In genomic region chr5:134098341-134098902, GRCm38 (mm10) we compare ENCODE assay signal across 8 mouse cellular contexts. TPM values are rescaled to one million over a fixed set of nuclear protein-coding genes. Genes with fewer than 3 reads are reported as not detected.
A peak's percentile ranks its signal among the peaks of the same experiment; 100 is the strongest.
DNase-seq lines count a peak whose midpoint lies in the region; ATAC-seq and TF ChIP-seq lines count a peak whose summit lies in the region.

No protein-coding gene starts in this region.

- TF ChIP-seq EP300 in lung, postnatal 0 days (IDR thresholded peaks at IDR 0.05) = no peak
- TF ChIP-seq EP300 in stomach, postnatal 0 days (optimal IDR thresholded peaks at IDR 0.05) = no peak

- H3K4me2 ChIP-seq in lung, postnatal 0 days (replicated peaks; ENCODE audit: low read depth, low read length) = peak overlapping the region; percentile 96
- peak overlapping the region; percentile 74 for H3K4me2 ChIP-seq in hindbrain, embryonic 13.5 days
- peak overlapping the region; percentile 88 for H3K4me2 ChIP-seq in limb, embryonic 14.5 days (replicated peaks; ENCODE audit: low read depth, low read length, severe bottlenecking)
- peak overlapping the region; percentile 99 for H3K4me2 ChIP-seq in stomach, postnatal 0 days (replicated peaks; ENCODE audit: low read depth)

- no peak for ATAC-seq in lung, postnatal 0 days
- no peak for ATAC-seq in hindbrain, embryonic 13.5 days (ENCODE audit: low FRiP score)
- no peak for ATAC-seq in limb, embryonic 14.5 days (ENCODE audit: low FRiP score, low read depth)
- no peak for ATAC-seq in stomach, postnatal 0 days (ENCODE audit: low FRiP score, low TSS enrichment)

- H3K9ac ChIP-seq in lung, postnatal 0 days (replicated peaks; ENCODE audit: low read depth) = no peak overlapping the region; the same call in 1 of the 2 replicates
- H3K9ac ChIP-seq in hindbrain, embryonic 13.5 days = peak overlapping the region; percentile 73
- H3K9ac ChIP-seq in limb, embryonic 14.5 days (ENCODE audit: low read depth, low read length, severe bottlenecking) = peak overlapping the region; percentile 75
- H3K9ac ChIP-seq in stomach, postnatal 0 days (ENCODE audit: low read length) = peak overlapping the region; percentile 84; the same call in 1 of the 2 replicates

- 53% methylated on average over 13 of the region's 13 CpGs for WGBS in lung, postnatal 0 days
- WGBS in lung, adult 2 months = 61% methylated on average over 13 of the region's 13 CpGs
- 41% methylated on average over 13 of the region's 13 CpGs for WGBS in hindbrain, embryonic 13.5 days
- 46% methylated on average over 13 of the region's 13 CpGs for WGBS in limb, embryonic 14.5 days
- 52% methylated on average over 13 of the region's 13 CpGs for WGBS in stomach, postnatal 0 days

- H3K4me3 ChIP-seq in lung, postnatal 0 days (ENCODE audit: low read depth, low read length) = peak overlapping the region; percentile 80
- no peak overlapping the region for H3K4me3 ChIP-seq in lung, adult 2 months (replicated peaks; ENCODE audit: extremely low read depth, low read depth, low read length)
- H3K4me3 ChIP-seq in hindbrain, embryonic 13.5 days = peak overlapping the region; percentile 83
- H3K4me3 ChIP-seq in limb, embryonic 14.5 days (replicated peaks; ENCODE audit: low read length) = peak overlapping the region; percentile 73
- H3K4me3 ChIP-seq in stomach, postnatal 0 days (ENCODE audit: low read depth, low read length) = peak overlapping the region; percentile 75

- H3K9me3 ChIP-seq in lung, postnatal 0 days (ENCODE audit: low read length) = no peaks in the 10 kb centered on the region
- no peaks in the 10 kb centered on the region for H3K9me3 ChIP-seq in hindbrain, embryonic 13.5 days
- H3K9me3 ChIP-seq in limb, embryonic 14.5 days (ENCODE audit: control insufficient read depth, low read length) = no peaks in the 10 kb centered on the region
- no peaks in the 10 kb centered on the region for H3K9me3 ChIP-seq in stomach, postnatal 0 days (ENCODE audit: control insufficient read depth, low read length)

- no peak for DNase-seq in lung, postnatal 0 days (ENCODE audit: low spot score)
- no peak for DNase-seq in lung, adult 2 months
- no peak for DNase-seq in limb, embryonic 14.5 days (ENCODE audit: low spot score)
- DNase-seq in stomach, postnatal 0 days (ENCODE audit: low spot score) = no peak
- DNase-seq in thymus, postnatal 25 days = no peak
- no peak for DNase-seq in cerebellum, postnatal 4 days (ENCODE audit: low spot score in 2 of 2)
- DNase-seq in embryo, embryonic 10 days (ENCODE audit: low spot score) = no peak

- H3K36me3 ChIP-seq in lung, postnatal 0 days (ENCODE audit: insufficient read depth, low read length) = no peaks in the 10 kb centered on the region
- H3K36me3 ChIP-seq in hindbrain, embryonic 13.5 days = no peaks in the 10 kb centered on the region; the same call in 1 of the 2 replicates
- H3K36me3 ChIP-seq in limb, embryonic 14.5 days (ENCODE audit: control insufficient read depth, insufficient read depth, low read length) = no peaks in the 10 kb centered on the region
- no peaks in the 10 kb centered on the region for H3K36me3 ChIP-seq in stomach, postnatal 0 days (ENCODE audit: control insufficient read depth, insufficient read depth, low read length)

- no peak overlapping the region for H3K27ac ChIP-seq in lung, postnatal 0 days (ENCODE audit: low read length)
- peak overlapping the region; percentile 78 for H3K27ac ChIP-seq in hindbrain, embryonic 13.5 days
- H3K27ac ChIP-seq in limb, embryonic 14.5 days (replicated peaks; ENCODE audit: low read depth, low read length) = no peak overlapping the region
- H3K27ac ChIP-seq in stomach, postnatal 0 days (replicated peaks) = no peak overlapping the region

- TF ChIP-seq POLR2A in lung, adult 2 months (IDR thresholded peaks at IDR 0.05; ENCODE audit: borderline replicate concordance, extremely low read depth, low read depth, low read length) = no peak
- TF ChIP-seq POLR2A in limb, embryonic 14.5 days (IDR thresholded peaks at IDR 0.05; ENCODE audit: borderline replicate concordance, extremely low read depth, insufficient read depth, insufficient read length) = no peak

- no peaks in the 10 kb centered on the region for H3K27me3 ChIP-seq in lung, postnatal 0 days (replicated peaks; ENCODE audit: insufficient read depth, low read length)
- no peaks in the 10 kb centered on the region for H3K27me3 ChIP-seq in hindbrain, embryonic 13.5 days
- no peaks in the 10 kb centered on the region for H3K27me3 ChIP-seq in limb, embryonic 14.5 days (ENCODE audit: control insufficient read depth, insufficient read depth, low read length)
- H3K27me3 ChIP-seq in stomach, postnatal 0 days (ENCODE audit: control insufficient read depth, insufficient read depth, low read length) = no peaks in the 10 kb centered on the region

- TF ChIP-seq CTCF in lung, postnatal 0 days (IDR thresholded peaks at IDR 0.05) = no peak
- TF ChIP-seq CTCF in lung, adult 2 months (IDR thresholded peaks at IDR 0.05; ENCODE audit: insufficient read depth, low read length) = no peak
- TF ChIP-seq CTCF in stomach, postnatal 0 days (IDR thresholded peaks at IDR 0.05; ENCODE audit: low read depth) = no peak

- no peaks in the 10 kb centered on the region; the same call in 1 of the 2 replicates for H3K4me1 ChIP-seq in lung, postnatal 0 days (ENCODE audit: insufficient read depth, low read depth, low read length)
- H3K4me1 ChIP-seq in lung, adult 2 months (ENCODE audit: control insufficient read depth, insufficient read depth, low read length) = peaks cover 6% of the 10 kb centered on the region; the same call in 1 of the 2 replicates
- H3K4me1 ChIP-seq in hindbrain, embryonic 13.5 days (replicated peaks) = peaks cover 36% of the 10 kb centered on the region
- H3K4me1 ChIP-seq in limb, embryonic 14.5 days (ENCODE audit: control insufficient read depth, insufficient read depth, low read length) = peaks cover 13% of the 10 kb centered on the region; the same call in 1 of the 2 replicates
- H3K4me1 ChIP-seq in stomach, postnatal 0 days (replicated peaks; ENCODE audit: control insufficient read depth, insufficient read depth) = peaks cover 2% of the 10 kb centered on the region; the same call in 1 of the 2 replicates

RNA-seq across cellular contexts. Expression of gene Castor2, which starts 1.1 kb away (rescaled TPM):
- 6.3 and 7.8 TPM in 2 replicates for polyA plus RNA-seq in lung, postnatal 0 days (2015; fragmentation: Nextera tagmentation; extraction: Ambion mirVana)
- polyA plus RNA-seq in lung, adult 2 months (2012; rRNA removed) = 6.6 and 11.2 TPM in 2 replicates
- polyA plus RNA-seq in hindbrain, embryonic 13.5 days (2015; fragmentation: Nextera tagmentation; extraction: Ambion mirVana) = 23.8 and 29.3 TPM in 2 replicates
- 10.3 and 13.4 TPM in 2 replicates for polyA plus RNA-seq in limb, embryonic 14.5 days (2012; rRNA removed)
- 10.8 and 11.5 TPM in 2 replicates for polyA plus RNA-seq in limb, embryonic 14.5 days (2014; fragmentation: Nextera tagmentation; extraction: Ambion mirVana)
- 3.8 and 4.0 TPM in 2 replicates for polyA plus RNA-seq in stomach, postnatal 0 days (2015; fragmentation: Nextera tagmentation; extraction: Ambion mirVana)
